Mouse (Mus musculus): Measurements from ENCODE around the gene Wiz. TPM values are rescaled to one million over a fixed set of nuclear protein-coding genes. Genes with fewer than 3 reads are reported as not detected.

Wiz gene
- polyA plus RNA-seq, 1 experiment, result 25.2 TPM

DNA sequence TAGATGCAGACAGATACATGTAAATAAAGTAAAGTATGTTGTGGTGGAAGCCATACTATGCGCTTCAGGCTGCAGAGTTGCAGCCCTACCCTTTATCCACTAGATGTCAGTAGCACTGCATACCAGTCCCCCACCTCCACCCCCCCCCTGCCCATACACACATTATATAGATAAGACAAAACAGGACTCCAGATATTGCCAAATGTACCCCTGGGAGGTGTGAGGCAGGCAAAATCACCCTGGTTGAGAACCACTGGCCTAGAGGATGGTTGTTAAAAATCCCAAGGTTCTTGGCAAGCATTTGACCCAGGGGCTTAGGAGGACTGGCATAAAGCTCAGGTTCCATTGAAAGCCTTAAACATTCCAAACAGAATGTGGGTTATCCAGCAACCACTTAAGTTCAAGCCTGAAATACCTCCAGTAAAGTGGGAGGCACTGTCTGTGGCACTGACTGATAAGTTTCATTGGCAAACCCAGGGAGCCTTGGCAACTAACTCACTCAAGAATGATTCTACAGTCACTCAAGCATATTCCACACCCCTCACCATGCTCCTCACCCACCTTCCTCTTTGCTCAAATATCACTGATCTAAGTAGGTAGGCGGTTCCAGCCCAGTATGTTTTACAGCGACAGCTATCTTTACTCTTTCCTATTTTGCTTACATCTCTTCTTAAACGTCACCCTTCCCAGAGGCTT is 40.1 kb downstream of the Wiz start:
- H3K27me3 ChIP-seq (ENCODE audit: control insufficient read depth, insufficient read depth, low read length), result no peaks in the 10 kb centered on the region
- H3K36me3 ChIP-seq (ENCODE audit: control insufficient read depth, insufficient read depth, low read length), result no peaks in the 10 kb centered on the region; the same call in 1 of the 2 replicates
- TF ChIP-seq CTCF (IDR thresholded peaks at IDR 0.05; ENCODE audit: control insufficient read depth, insufficient read depth, insufficient replicate concordance, low read depth, low read length) (peak; percentile 46; the same call in 1 of the 2 replicates), POLR2A (IDR thresholded peaks at IDR 0.05; ENCODE audit: control insufficient read depth, low read depth, low read length) (no peak)
- peaks cover 6% of the 10 kb centered on the region for H3K4me1 ChIP-seq (ENCODE audit: control insufficient read depth, insufficient read depth, low read length)
- peak overlapping the region; percentile 91 for H3K4me3 ChIP-seq (ENCODE audit: control insufficient read depth, low read depth, low read length)
- peak overlapping the region; percentile 74 for H3K27ac ChIP-seq (ENCODE audit: control insufficient read depth, insufficient read depth, low read depth, low read length)

DNA sequence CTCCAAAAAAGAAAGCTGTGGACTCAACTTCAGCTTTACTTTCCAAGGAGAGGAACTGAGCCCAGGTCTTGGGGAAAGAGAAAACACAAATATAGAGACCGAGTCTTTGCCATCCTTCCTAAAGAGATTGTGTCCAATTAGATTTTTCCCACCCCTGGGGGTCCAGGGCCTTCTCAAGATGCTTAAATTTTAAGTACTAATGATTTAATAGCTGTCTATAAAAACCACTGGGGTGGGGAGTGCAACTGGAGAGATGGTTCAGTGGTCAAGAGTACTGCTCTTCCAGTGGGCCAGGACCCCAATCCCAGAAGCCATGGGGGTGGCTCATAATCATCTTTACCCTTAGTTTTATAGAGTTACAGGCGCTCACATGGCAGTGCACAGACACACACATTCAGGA is 40.8 kb downstream of the Wiz start:
- Histone ChIP-seq H3K27me3 (ENCODE audit: control insufficient read depth, insufficient read depth, low read length) (no peaks in the 10 kb centered on the region), H3K27ac (ENCODE audit: control insufficient read depth, insufficient read depth, low read depth, low read length) (no peak overlapping the region), H3K4me3 (ENCODE audit: control insufficient read depth, low read depth, low read length) (peak overlapping the region; percentile 17), H3K36me3 (ENCODE audit: control insufficient read depth, insufficient read depth, low read length) (no peaks in the 10 kb centered on the region), H3K4me1 (ENCODE audit: control insufficient read depth, insufficient read depth, low read length) (peaks cover 6% of the 10 kb centered on the region)
- TF ChIP-seq POLR2A (IDR thresholded peaks at IDR 0.05; ENCODE audit: control insufficient read depth, low read depth, low read length), result no peak
- no peak for TF ChIP-seq CTCF (IDR thresholded peaks at IDR 0.05; ENCODE audit: control insufficient read depth, insufficient read depth, insufficient replicate concordance, low read depth, low read length)

DNA sequence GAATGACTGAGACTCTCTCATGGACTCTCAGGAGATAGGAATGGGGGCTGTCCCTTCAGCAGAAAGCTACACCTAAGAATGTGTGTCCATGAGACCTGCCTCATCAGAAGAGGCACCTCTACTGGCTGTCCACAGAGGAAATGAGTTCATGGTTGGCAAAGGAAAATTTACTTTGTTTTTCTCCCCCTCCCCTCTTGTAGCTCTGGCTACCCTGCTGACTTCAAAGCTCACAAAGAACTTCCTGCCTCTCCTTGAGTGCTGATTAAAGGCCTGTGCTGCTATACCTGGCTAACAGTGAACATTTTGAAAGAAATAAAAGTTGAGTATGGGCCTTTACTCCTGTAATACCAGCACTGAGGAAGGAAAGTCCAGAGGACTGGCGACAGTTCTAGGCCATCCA is 48.1 kb downstream of the Wiz start:
- H3K27ac ChIP-seq (ENCODE audit: control insufficient read depth, insufficient read depth, low read depth, low read length), result no peak overlapping the region
- H3K4me3 ChIP-seq (ENCODE audit: control insufficient read depth, low read depth, low read length), result no peak overlapping the region
- no peaks in the 10 kb centered on the region; the same call in none of the 2 replicates for H3K36me3 ChIP-seq (ENCODE audit: control insufficient read depth, insufficient read depth, low read length)
- TF ChIP-seq POLR2A (IDR thresholded peaks at IDR 0.05; ENCODE audit: control insufficient read depth, low read depth, low read length) (no peak), CTCF (IDR thresholded peaks at IDR 0.05; ENCODE audit: control insufficient read depth, insufficient read depth, insufficient replicate concordance, low read depth, low read length) (no peak)
- no peaks in the 10 kb centered on the region for H3K27me3 ChIP-seq (ENCODE audit: control insufficient read depth, insufficient read depth, low read length)
- no peaks in the 10 kb centered on the region for H3K4me1 ChIP-seq (ENCODE audit: control insufficient read depth, insufficient read depth, low read length)

DNA sequence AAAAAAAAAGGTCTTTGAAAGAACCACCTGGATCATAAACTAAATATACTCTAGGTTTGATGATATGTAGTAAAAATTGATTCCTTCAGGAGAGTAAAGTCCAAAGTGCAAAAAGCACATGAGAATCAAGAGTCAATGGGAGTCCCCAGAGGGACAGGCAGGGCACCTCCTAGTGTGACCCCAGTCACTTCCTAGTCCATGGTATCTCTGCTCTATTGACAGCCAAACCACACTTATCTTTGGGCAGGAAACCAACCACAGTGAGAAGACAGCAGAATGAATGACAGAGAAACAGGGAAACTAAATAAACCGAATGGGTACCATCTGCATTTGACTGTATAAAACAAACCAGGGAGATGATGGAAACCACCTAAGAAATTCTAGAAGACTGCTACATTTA is 49.1 kb downstream of the Wiz start:
- Histone ChIP-seq H3K4me3 (ENCODE audit: control insufficient read depth, low read depth, low read length) (no peak overlapping the region), H3K36me3 (ENCODE audit: control insufficient read depth, insufficient read depth, low read length) (no peaks in the 10 kb centered on the region; the same call in none of the 2 replicates), H3K27ac (ENCODE audit: control insufficient read depth, insufficient read depth, low read depth, low read length) (no peak overlapping the region), H3K4me1 (ENCODE audit: control insufficient read depth, insufficient read depth, low read length) (no peaks in the 10 kb centered on the region), H3K27me3 (ENCODE audit: control insufficient read depth, insufficient read depth, low read length) (no peaks in the 10 kb centered on the region)
- no peak for TF ChIP-seq CTCF (IDR thresholded peaks at IDR 0.05; ENCODE audit: control insufficient read depth, insufficient read depth, insufficient replicate concordance, low read depth, low read length)
- TF ChIP-seq POLR2A (IDR thresholded peaks at IDR 0.05; ENCODE audit: control insufficient read depth, low read depth, low read length), result no peak

DNA sequence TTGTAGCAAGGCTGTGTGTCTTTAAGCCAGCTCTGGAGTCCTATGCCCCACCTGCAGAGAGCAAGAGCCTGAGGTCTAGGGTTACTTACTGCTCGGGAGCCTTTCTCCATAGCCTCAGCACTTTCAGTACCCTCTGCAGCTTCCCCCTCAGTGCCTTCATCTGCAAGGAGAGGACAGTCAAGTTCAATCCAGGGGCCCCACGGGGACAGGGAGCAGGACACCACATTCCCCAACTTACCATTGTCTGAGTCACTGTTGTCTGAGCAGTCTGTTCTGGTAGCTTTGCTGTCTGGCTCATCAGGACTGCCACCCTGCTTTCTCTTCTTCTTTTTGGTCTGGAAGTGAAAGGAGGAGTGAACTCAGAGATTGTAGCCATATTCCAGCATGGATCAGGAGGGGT is 53.4 kb downstream of the Wiz start:
- H3K27ac ChIP-seq (ENCODE audit: control insufficient read depth, insufficient read depth, low read depth, low read length), result no peak overlapping the region
- H3K36me3 ChIP-seq (ENCODE audit: control insufficient read depth, insufficient read depth, low read length), result no peaks in the 10 kb centered on the region; the same call in none of the 2 replicates
- no peak overlapping the region for H3K4me3 ChIP-seq (ENCODE audit: control insufficient read depth, low read depth, low read length)
- no peaks in the 10 kb centered on the region for H3K4me1 ChIP-seq (ENCODE audit: control insufficient read depth, insufficient read depth, low read length)
- TF ChIP-seq CTCF (IDR thresholded peaks at IDR 0.05; ENCODE audit: control insufficient read depth, insufficient read depth, insufficient replicate concordance, low read depth, low read length) (no peak), POLR2A (IDR thresholded peaks at IDR 0.05; ENCODE audit: control insufficient read depth, low read depth, low read length) (no peak)
- no peaks in the 10 kb centered on the region for H3K27me3 ChIP-seq (ENCODE audit: control insufficient read depth, insufficient read depth, low read length)

DNA sequence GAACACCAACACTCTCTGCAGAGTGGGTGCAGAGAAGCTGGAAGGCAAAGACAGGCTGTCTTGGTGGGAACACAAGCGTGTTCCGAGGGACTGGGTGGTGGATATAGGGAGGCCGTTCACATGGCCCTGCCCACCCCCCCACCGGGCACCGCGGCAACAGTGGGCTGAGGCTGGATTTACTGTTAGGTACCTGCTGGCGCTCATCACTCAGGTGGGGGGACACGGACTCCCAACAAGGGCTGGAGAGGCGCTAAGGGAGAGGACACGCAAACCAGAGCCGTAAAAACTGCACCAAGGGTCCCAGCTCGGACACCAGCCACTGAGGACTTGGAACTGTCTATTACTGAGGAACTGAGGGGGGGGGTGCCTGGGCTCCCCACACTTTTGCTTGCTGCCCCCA is 54.3 kb downstream of the Wiz start:
- Histone ChIP-seq H3K27ac (ENCODE audit: control insufficient read depth, insufficient read depth, low read depth, low read length) (no peak overlapping the region), H3K27me3 (ENCODE audit: control insufficient read depth, insufficient read depth, low read length) (no peaks in the 10 kb centered on the region), H3K36me3 (ENCODE audit: control insufficient read depth, insufficient read depth, low read length) (no peaks in the 10 kb centered on the region; the same call in none of the 2 replicates), H3K4me3 (ENCODE audit: control insufficient read depth, low read depth, low read length) (no peak overlapping the region), H3K4me1 (ENCODE audit: control insufficient read depth, insufficient read depth, low read length) (no peaks in the 10 kb centered on the region)
- TF ChIP-seq POLR2A (IDR thresholded peaks at IDR 0.05; ENCODE audit: control insufficient read depth, low read depth, low read length) (no peak), CTCF (IDR thresholded peaks at IDR 0.05; ENCODE audit: control insufficient read depth, insufficient read depth, insufficient replicate concordance, low read depth, low read length) (no peak)

DNA sequence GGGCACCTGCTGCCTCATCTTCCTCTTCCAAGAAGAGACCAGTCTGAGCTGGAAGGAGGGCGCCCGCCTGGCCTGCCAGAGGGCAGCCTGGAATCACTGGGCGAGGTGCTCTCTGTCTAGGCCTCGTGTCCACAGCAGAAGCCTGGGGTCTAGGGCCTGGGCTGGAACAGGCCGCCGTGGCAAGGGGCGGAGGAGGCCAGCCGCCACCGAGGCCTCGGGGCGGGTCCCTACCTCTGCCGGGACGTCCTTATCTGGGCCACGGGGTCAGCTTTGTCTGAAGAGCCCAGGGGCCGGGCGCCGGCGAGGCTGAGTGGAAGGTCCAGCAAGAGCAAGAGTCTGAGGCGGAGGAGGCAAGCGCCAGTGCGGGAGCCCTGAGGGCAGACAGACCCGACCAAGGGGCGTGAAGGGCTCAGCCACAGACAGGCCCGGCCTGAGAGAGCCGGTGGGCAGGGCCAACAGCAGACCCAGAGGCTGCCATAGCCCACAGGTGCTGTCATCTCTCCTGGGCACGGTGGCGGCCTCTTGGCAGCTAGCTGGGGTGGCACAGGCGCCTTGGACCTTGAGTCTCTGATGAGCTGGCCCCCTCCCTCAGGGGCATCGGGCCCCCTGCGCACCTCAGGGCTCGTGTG is 55.5 kb downstream of the Wiz start:
- H3K27ac ChIP-seq (ENCODE audit: control insufficient read depth, insufficient read depth, low read depth, low read length), result no peak overlapping the region
- H3K36me3 ChIP-seq (ENCODE audit: control insufficient read depth, insufficient read depth, low read length), result no peaks in the 10 kb centered on the region; the same call in none of the 2 replicates
- H3K4me3 ChIP-seq (ENCODE audit: control insufficient read depth, low read depth, low read length), result no peak overlapping the region
- no peaks in the 10 kb centered on the region for H3K27me3 ChIP-seq (ENCODE audit: control insufficient read depth, insufficient read depth, low read length)
- H3K4me1 ChIP-seq (ENCODE audit: control insufficient read depth, insufficient read depth, low read length), result no peaks in the 10 kb centered on the region
- TF ChIP-seq POLR2A (IDR thresholded peaks at IDR 0.05; ENCODE audit: control insufficient read depth, low read depth, low read length), result no peak
- no peak for TF ChIP-seq CTCF (IDR thresholded peaks at IDR 0.05; ENCODE audit: control insufficient read depth, insufficient read depth, insufficient replicate concordance, low read depth, low read length)
